Mouse (Mus musculus) neutrophil, adult 83 days (primary cell): Measurements from ENCODE around the gene Atxn7l3b. TPM values are rescaled to one million over a fixed set of nuclear protein-coding genes. Genes with fewer than 3 reads are reported as not detected.

Source experiments
- total RNA-seq, 2 experiments: library from RNA; stranded (reverse); gene quantifications; one replicate each; pipeline ENCODE4 v1.2.4; 2023

Atxn7l3b gene
- total RNA-seq = 10 to 100 TPM; 52.1 to 58.1 TPM

GRCm38 (mm10) chr10:112928452-112929221 lies at the start of gene Atxn7l3b:
Atxn7l3b (minus strand) TSS chr10:112929001.

